Mouse (Mus musculus) hindbrain, embryonic 14.5 days (tissue): ENCODE data around the gene Bcl2l12. TPM values are rescaled to one million over a fixed set of nuclear protein-coding genes. Genes with fewer than 3 reads are reported as not detected.

ENCODE experiments used
- ATAC-seq: fragments of 200-750 bp; cut with Nextera tagmentation; 2 replicates; pipeline ENCODE4 v1.8.0; 2017; ENCODE audit warnings: moderate number of reproducible peaks, mild to moderate bottlenecking, moderate TSS enrichment, moderate library complexity; ENCODE audit not compliant: low FRiP score
- DNase-seq: peaks from one replicate; pipeline ENCODE4 v3.0.0-alpha.2; 2015; ENCODE audit warnings: low spot score
- H3K27ac ChIP-seq: fragments of 300-500 bp; sonication (generic); 2 replicates; pipeline ENCODE4 v1.5.1; 2014; ENCODE audit warnings: mild to moderate bottlenecking, moderate library complexity
- H3K27me3 ChIP-seq: fragments of 300-500 bp; sonication (generic); 2 replicates; pipeline ENCODE4 v1.6.1; 2014; ENCODE audit warnings: mild to moderate bottlenecking, low read length, mixed read lengths; ENCODE audit not compliant: control insufficient read depth, insufficient read depth
- H3K36me3 ChIP-seq: fragments of 300-500 bp; sonication (generic); replicated peaks from 2 replicates; pipeline ENCODE4 v1.6.1; 2014; ENCODE audit not compliant: control insufficient read depth, insufficient read depth
- H3K4me1 ChIP-seq: fragments of 300-500 bp; sonication (generic); replicated peaks from 2 replicates; pipeline ENCODE4 v1.6.1; 2014; ENCODE audit warnings: antibody characterized with exemption, low read length, mixed read lengths; ENCODE audit not compliant: control insufficient read depth, insufficient read depth
- H3K4me2 ChIP-seq: fragments of 300-500 bp; sonication (generic); replicated peaks from 2 replicates; pipeline ENCODE4 v1.6.1; 2014; ENCODE audit warnings: mild to moderate bottlenecking, moderate library complexity
- H3K4me3 ChIP-seq: fragments of 300-500 bp; sonication (generic); replicated peaks from 2 replicates; pipeline ENCODE4 v1.5.1; 2014; ENCODE audit warnings: mild to moderate bottlenecking, low read length
- H3K9ac ChIP-seq: fragments of 300-500 bp; sonication (generic); 2 replicates; pipeline ENCODE4 v1.6.1; 2014
- H3K9me3 ChIP-seq: fragments of 300-500 bp; sonication (generic); 2 replicates; pipeline ENCODE4 v1.6.1; 2016; ENCODE audit warnings: low read length; ENCODE audit not compliant: control insufficient read depth
- WGBS: fragments of 180-500 bp; shearing (Covaris S2); extraction: QIAGEN DNeasy Blood & Tissue Kit; methylation state at CpG from one replicate; pipeline ENCODE4 v1.1.7; 2014; 5-methylcytosine and 5-hydroxymethylcytosine counted together
- polyA plus RNA-seq: library from polyadenylated mRNA; unstranded; fragments of >200 nt; fragmentation: Nextera tagmentation; extraction: Ambion mirVana; gene quantifications from 2 replicates; pipeline ENCODE4 v1.2.1, GENCODE M21; 2014

Bcl2l12 gene
- polyA plus RNA-seq, result 9.2 and 12.6 TPM in 2 replicates

DNA sequence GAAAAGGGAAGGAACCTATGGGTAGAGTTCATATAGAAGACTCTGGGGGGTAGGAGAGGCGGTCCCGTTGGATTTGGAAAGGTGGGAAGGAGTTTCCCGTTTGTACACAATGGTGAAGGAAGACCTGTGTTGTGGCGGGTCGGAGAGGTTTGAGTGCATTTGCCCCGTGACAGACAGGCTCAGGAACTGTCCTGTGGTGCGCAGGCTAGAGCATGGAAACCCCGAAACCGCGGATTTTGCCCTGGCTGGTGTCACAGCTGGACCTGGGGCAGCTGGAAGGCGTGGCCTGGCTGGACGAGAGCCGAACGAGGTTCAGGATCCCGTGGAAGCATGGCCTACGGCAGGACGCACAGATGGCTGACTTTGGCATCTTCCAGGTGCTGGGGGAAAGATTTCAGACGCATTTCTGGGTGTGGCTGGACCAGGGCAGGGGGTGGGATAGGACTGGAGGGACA lies at the start of gene Bcl2l12:
Bcl2l12 (minus strand) TSS at position 212 of the 455 bp plus-strand sequence.
- 2% methylated on average over 18 of the region's 18 CpGs for WGBS
- no peak for ATAC-seq

DNA sequence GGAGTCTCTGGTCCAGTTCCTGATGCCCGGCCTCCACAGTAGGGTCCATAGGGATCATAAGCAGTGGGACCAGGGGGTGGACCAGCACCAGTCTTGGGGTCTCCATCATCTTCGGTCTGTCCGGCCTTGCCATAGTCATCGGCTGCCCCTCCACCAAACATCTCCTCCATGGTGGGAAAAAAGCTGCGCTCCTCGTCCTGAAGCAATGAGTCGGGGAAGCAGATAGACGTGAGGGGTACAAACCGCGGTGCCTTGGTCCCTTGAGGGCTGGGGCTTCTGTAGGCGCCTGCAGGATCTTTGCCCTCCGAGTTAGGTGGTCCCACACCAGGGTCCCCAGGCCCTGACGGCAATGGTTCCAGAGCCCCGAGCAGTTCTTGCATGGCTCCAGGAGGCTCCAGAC lies 49.0 kb upstream of the Bcl2l12 start:
- Histone ChIP-seq H3K27ac (no peak overlapping the region), H3K4me3 (no peak overlapping the region), H3K4me1 (peaks cover 15% of the 10 kb centered on the region), H3K27me3 (no peaks in the 10 kb centered on the region), H3K9ac (no peak overlapping the region), H3K36me3 (peaks cover 78% of the 10 kb centered on the region), H3K4me2 (no peak overlapping the region), H3K9me3 (no peaks in the 10 kb centered on the region)
- WGBS, result 98% methylated on average over 14 of the region's 14 CpGs
- ATAC-seq (no peak), DNase-seq (no peak)

More for the DNA sequence above, at the start of gene Bcl2l12:
- DNase-seq, result no peak
- Histone ChIP-seq H3K27me3 (no peaks in the 10 kb centered on the region), H3K4me1 (peaks cover 13% of the 10 kb centered on the region), H3K9ac (peak within 1 kb of the TSS; percentile 80), H3K9me3 (no peaks in the 10 kb centered on the region), H3K27ac (peak within 1 kb of the TSS; percentile 77), H3K36me3 (peaks cover 47% of the 10 kb centered on the region), H3K4me2 (peak within 1 kb of the TSS; percentile 96), H3K4me3 (peak within 1 kb of the TSS; percentile 62)

DNA sequence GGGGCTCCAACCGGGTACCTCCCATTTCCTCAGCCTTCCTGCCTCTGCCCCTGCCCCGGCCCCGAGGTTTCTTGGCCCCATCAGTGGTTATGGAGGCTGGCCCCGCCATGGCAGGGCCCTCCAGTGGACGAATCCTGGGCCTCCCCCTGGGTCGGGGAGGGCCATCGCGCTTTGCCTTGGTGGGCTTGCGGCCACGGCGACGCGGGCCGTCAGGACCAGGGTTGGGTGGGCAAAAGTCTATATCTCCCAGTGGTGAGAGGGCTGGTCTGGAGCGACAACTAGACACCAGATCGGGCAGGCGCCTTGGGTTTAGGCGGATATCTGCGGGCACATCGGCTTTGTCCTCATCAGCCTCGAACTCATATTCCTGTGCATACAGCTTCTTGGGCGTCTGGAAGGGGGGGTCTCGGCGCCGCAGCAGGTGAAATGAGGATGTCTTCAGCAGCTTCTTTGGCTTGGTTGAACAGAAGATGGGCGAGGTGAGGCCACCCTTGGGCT lies 48.4 kb upstream of the Bcl2l12 start:
- Histone ChIP-seq H3K27ac (no peak overlapping the region), H3K4me1 (peaks cover 15% of the 10 kb centered on the region), H3K4me3 (no peak overlapping the region), H3K4me2 (no peak overlapping the region), H3K9me3 (no peaks in the 10 kb centered on the region), H3K36me3 (peaks cover 84% of the 10 kb centered on the region), H3K9ac (no peak overlapping the region), H3K27me3 (no peaks in the 10 kb centered on the region)
- DNase-seq (no peak), ATAC-seq (no peak)
- 94% methylated on average over 26 of the region's 26 CpGs for WGBS

DNA sequence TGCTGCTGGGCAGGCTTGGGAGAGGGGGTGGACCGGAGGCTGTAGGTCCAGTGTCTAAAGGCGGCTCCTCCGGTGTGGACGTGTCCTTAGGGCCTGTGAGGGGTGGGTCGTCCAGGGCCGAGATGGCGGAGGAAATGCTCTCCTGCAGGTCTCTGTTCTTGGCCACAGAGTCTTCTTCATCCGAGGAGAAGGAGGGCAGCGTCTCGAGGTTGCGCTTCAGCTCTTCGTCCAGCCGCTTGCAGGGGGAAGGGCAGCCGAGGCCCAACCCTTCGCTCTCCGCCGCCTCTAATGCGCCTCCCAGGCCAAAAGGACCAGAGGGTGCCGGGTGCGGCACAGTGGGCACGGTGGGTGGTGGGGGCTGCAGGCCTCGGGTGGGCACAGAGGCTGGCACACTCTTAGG lies 47.2 kb upstream of the Bcl2l12 start:
- ATAC-seq (no peak), DNase-seq (no peak)
- H3K9me3 ChIP-seq, result no peaks in the 10 kb centered on the region
- no peak overlapping the region for H3K27ac ChIP-seq
- peaks cover 95% of the 10 kb centered on the region for H3K36me3 ChIP-seq
- no peaks in the 10 kb centered on the region for H3K27me3 ChIP-seq
- H3K9ac ChIP-seq, result no peak overlapping the region
- peaks cover 5% of the 10 kb centered on the region for H3K4me1 ChIP-seq
- no peak overlapping the region for H3K4me3 ChIP-seq
- 92% methylated on average over 22 of the region's 22 CpGs for WGBS
- no peak overlapping the region for H3K4me2 ChIP-seq

DNA sequence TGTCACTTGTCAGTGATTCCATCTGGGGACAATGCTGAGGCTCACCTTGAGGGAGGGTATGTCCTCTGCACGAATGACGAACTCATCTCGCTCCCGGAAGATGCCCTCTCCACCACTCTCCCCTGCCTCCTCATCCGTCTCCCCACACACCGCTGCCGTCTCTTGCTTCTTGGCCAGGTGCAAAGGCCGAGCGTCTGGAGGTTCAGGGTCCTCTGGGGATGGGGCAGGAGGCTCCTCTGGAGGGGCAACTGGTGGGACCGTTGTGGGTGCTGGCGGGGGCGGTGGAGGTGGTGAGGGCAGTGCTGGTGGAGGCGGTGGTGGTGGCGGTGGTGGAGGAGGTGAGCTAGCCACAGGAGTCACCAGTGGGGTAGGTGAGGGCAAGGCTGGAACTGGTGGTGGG lies 44.8 kb upstream of the Bcl2l12 start:
- H3K4me3 ChIP-seq, result no peak overlapping the region
- no peaks in the 10 kb centered on the region for H3K27me3 ChIP-seq
- peaks cover 98% of the 10 kb centered on the region for H3K36me3 ChIP-seq
- H3K9ac ChIP-seq, result no peak overlapping the region
- no peak overlapping the region for H3K4me2 ChIP-seq
- DNase-seq, result no peak
- no peak overlapping the region for H3K27ac ChIP-seq
- WGBS, result 94% methylated on average over 14 of the region's 14 CpGs
- H3K9me3 ChIP-seq, result no peaks in the 10 kb centered on the region
- H3K4me1 ChIP-seq, result no peaks in the 10 kb centered on the region
- no peak for ATAC-seq

DNA sequence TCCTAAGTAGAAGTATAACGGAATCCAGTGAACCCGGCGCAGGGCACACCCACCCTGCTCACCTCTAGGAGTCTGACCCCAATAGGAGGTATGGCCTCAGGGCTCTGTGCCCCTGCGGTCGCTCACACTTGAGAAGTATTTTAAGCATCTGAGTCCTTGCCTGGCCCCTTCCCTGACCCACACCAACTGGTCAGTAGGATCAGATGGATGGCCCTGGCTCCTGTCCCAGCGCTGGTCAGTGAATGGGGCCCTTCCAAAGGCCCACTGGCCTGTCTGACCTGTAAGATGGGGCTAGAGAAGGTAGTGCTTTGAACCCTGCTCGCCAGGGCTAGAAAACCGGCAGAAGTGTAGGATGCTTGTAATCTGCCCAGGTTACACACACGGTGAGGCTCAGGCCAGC lies 42.3 kb upstream of the Bcl2l12 start:
- Histone ChIP-seq H3K4me1 (no peaks in the 10 kb centered on the region), H3K4me3 (no peak overlapping the region), H3K36me3 (peaks cover 98% of the 10 kb centered on the region), H3K4me2 (no peak overlapping the region), H3K27me3 (no peaks in the 10 kb centered on the region), H3K9ac (no peak overlapping the region), H3K27ac (no peak overlapping the region), H3K9me3 (no peaks in the 10 kb centered on the region)
- 92% methylated on average over 9 of the region's 9 CpGs for WGBS
- DNase-seq (no peak), ATAC-seq (no peak)

DNA sequence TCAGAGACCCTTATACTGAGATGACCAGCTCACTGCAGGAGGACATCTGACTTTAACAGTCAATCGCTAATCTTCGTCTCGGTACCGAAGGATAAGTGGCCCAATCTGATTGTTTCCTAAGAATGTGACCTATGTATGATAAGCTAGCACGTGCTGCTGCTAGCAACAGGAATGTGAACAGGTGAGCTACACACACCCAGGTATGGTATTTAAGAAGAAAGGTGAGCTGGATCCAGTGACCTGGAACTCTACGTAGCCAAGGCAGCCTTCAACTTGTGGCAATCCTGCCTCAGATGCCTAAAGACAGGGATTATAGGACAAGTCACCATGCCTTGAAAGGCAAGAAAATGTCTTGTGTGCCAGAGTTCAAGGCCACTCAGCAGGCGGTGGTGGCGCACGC lies 39.9 kb upstream of the Bcl2l12 start:
- Histone ChIP-seq H3K9me3 (no peaks in the 10 kb centered on the region), H3K4me2 (no peak overlapping the region), H3K9ac (no peak overlapping the region), H3K4me3 (no peak overlapping the region), H3K4me1 (no peaks in the 10 kb centered on the region), H3K27ac (no peak overlapping the region), H3K36me3 (peaks cover 98% of the 10 kb centered on the region), H3K27me3 (no peaks in the 10 kb centered on the region)
- WGBS, result 98% methylated on average over 9 of the region's 9 CpGs
- DNase-seq (no peak), ATAC-seq (no peak)

DNA sequence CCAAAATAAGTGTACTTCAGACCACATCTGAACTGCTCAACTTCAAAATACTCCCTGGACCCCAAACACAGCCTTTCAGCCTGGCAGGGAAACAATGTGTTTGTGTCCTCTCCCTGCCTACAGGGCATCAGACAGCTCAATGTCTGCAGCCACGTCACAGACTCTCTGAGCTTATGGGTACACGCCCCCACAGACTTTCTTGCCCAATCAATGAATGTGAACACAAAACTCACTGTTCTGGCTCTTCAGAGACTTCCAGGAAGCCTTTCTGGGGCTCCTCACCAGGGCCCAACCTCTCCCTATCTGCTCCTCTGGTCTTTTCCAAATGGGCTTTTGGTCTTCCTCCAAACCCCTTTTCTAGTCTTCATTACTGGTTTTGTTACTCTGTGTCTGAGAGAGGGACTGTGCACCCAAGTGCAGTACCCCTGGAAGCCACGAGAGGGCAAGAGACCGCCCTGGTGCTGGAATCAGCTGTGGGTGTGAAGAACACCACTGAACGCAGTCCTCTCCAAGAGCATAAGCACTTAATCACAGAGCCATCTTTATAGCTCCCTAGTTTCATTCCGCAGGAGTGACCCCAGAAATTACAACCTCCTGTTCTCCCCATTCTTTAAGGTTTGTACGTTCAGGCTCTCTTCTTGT lies 39.3 kb upstream of the Bcl2l12 start:
- H3K4me2 ChIP-seq, result no peak overlapping the region
- 71% methylated on average over 7 of the region's 7 CpGs for WGBS
- no peak overlapping the region for H3K27ac ChIP-seq
- H3K4me1 ChIP-seq, result no peaks in the 10 kb centered on the region
- ATAC-seq (no peak), DNase-seq (no peak)
- no peaks in the 10 kb centered on the region for H3K27me3 ChIP-seq
- no peaks in the 10 kb centered on the region for H3K9me3 ChIP-seq
- H3K4me3 ChIP-seq, result no peak overlapping the region
- H3K36me3 ChIP-seq, result peaks cover 98% of the 10 kb centered on the region
- H3K9ac ChIP-seq, result no peak overlapping the region

DNA sequence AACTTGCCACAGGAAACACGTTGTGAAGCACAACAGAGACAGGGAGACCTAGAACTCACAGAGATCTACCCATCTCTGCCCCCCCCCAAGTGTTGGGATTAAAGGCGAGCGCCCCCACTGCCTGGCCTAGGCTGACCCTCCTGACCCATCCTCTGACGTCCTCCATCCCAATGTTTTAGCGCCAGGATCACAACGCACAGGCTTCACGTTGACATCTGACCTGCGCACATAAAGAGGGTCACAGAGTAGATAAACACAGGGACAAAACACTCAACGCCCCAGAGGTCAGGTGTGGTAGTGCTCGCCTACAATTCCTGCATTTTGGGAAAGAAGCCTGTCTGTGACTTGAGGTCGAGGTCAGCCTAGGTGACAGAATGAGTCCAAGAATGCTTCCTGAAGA lies 38.2 kb upstream of the Bcl2l12 start:
- no peak for ATAC-seq
- DNase-seq, result no peak

More for the DNA sequence above, 38.2 kb upstream of the Bcl2l12 start:
- 93% methylated on average over 11 of the region's 11 CpGs for WGBS
- H3K4me3 ChIP-seq, result no peak overlapping the region
- no peaks in the 10 kb centered on the region for H3K27me3 ChIP-seq
- H3K4me1 ChIP-seq, result no peaks in the 10 kb centered on the region
- H3K4me2 ChIP-seq, result no peak overlapping the region
- H3K36me3 ChIP-seq, result peaks cover 98% of the 10 kb centered on the region
- no peaks in the 10 kb centered on the region for H3K9me3 ChIP-seq
- H3K9ac ChIP-seq, result no peak overlapping the region
- no peak overlapping the region for H3K27ac ChIP-seq
